Mouse (Mus musculus): ENCODE measurements at regions not wholly inside any gene's neighbourhood (a gene's known extent, or its start where the extent isn't known, plus 50 kb on each side); places are given as distances from the start of the nearest gene placed in this dataset.

DNA sequence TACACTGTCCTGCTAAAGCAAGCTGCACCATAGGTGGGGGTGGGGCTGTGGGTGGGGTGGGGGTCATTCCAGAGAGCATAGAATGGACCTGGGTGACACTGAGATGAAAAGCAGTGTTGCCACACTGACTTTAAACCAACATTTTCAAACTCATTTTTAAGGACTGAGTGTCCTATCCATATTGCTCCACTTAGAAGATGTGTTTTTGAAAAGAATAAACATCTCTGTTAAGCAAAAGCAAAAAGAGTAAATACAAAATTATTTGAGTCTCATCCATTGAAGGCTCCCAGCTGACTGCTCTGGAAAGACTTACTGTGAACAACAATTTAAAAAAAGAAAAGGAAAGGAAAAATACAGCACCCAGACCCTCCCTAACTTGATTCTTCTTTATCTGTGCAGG, 202.3 kb upstream of the Usp24 start:
- no peak for TF ChIP-seq GATA1 (IDR thresholded peaks at IDR 0.05; ENCODE audit: borderline replicate concordance, low read length)
- TF ChIP-seq FLI1 (IDR thresholded peaks at IDR 0.05; ENCODE audit: low read length) = no peak
- H3K4me1 ChIP-seq = peaks cover 6% of the 10 kb centered on the region; the same call in 1 of the 2 replicates
- no peaks in the 10 kb centered on the region for H3K36me3 ChIP-seq (replicated peaks; ENCODE audit: low read length)
- H3K27me3 ChIP-seq (replicated peaks) = no peaks in the 10 kb centered on the region
- H3K9me3 ChIP-seq = 0 out of 2 replicates have a peak, but pooled peaks cover 4% of the 10 kb centered on the region
- no peak overlapping the region for H3K4me3 ChIP-seq (replicated peaks)

- Histone ChIP-seq H3K9me3 (0 out of 2 replicates have a peak, but pooled peaks cover 4% of the 10 kb centered on the region), H3K27me3 (replicated peaks) (no peaks in the 10 kb centered on the region), H3K4me1 (peaks cover 6% of the 10 kb centered on the region; the same call in 1 of the 2 replicates), H3K36me3 (replicated peaks; ENCODE audit: low read length) (no peaks in the 10 kb centered on the region), H3K4me3 (replicated peaks) (no peak overlapping the region)
- no peak for TF ChIP-seq FLI1 (IDR thresholded peaks at IDR 0.05; ENCODE audit: low read length)
- no peak for TF ChIP-seq GATA1 (IDR thresholded peaks at IDR 0.05; ENCODE audit: borderline replicate concordance, low read length)
Measured at GRCm38 (mm10) chr4:106116611-106117010, 199.4 kb upstream of the Usp24 start.

DNA sequence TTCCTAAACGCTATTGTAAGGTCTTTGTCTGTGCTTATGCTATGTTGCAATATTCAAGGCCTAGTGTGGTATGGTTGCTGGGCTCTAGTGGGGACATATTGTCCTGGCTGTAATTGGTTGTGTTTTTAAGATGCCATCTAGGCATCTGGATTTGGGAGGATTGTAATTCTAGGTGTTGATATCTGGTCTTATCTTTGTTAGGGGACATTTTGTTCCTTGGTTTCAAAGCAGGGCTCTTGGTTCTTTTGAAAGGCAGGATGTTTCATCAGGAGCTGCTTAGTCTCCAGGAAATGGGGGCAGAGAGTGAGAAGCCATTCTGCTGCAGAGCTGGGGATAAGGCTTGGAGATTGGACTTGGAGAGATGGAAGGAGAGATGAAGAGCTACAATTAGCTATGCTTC, 194.7 kb upstream of the Usp24 start:
- TF ChIP-seq GATA1 (IDR thresholded peaks at IDR 0.05; ENCODE audit: borderline replicate concordance, low read length) (no peak), FLI1 (IDR thresholded peaks at IDR 0.05; ENCODE audit: low read length) (no peak)
- H3K4me3 ChIP-seq (replicated peaks) = no peak overlapping the region
- 0 out of 2 replicates have a peak, but pooled peaks cover 4% of the 10 kb centered on the region for H3K9me3 ChIP-seq
- peaks cover 12% of the 10 kb centered on the region; the same call in 1 of the 2 replicates for H3K4me1 ChIP-seq
- peaks cover 3% of the 10 kb centered on the region for H3K27me3 ChIP-seq (replicated peaks)
- no peaks in the 10 kb centered on the region for H3K36me3 ChIP-seq (replicated peaks; ENCODE audit: low read length)

DNA sequence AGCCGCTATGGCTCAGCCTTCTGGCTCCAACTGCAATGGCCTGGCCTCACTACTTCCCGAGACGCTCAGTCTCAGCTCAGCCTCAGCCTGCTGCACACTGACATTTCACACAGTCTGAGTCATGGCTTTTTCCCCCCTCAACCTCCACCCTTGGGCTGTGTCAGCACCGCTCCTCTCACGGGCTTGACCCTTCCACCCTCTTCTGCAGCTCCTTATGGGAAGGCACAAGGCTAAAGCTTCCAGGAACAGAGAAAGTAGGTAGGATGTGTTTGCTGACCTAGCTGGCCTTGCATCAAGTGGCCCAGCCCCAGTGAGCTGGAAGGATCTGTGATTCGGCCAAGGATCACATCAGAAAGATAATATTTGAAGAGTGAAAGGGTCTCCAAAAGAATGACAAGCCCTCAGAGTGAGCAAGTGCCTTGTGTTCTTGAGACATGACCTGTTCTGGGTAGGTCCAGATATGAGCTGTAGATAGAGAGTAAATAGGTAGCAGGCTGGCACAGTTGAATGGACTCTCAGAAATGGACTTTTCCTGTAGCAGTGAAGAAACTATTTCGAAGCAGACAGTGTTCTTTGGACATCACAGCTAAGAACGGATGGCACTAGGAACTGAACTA, 192.9 kb upstream of the Usp24 start:
- H3K4me3 ChIP-seq (replicated peaks) = no peak overlapping the region
- H3K4me1 ChIP-seq = peaks cover 10% of the 10 kb centered on the region; the same call in 1 of the 2 replicates
- no peak for TF ChIP-seq GATA1 (IDR thresholded peaks at IDR 0.05; ENCODE audit: borderline replicate concordance, low read length)
- no peak for TF ChIP-seq FLI1 (IDR thresholded peaks at IDR 0.05; ENCODE audit: low read length)
- peaks cover 3% of the 10 kb centered on the region for H3K27me3 ChIP-seq (replicated peaks)
- H3K36me3 ChIP-seq (replicated peaks; ENCODE audit: low read length) = no peaks in the 10 kb centered on the region
- H3K9me3 ChIP-seq = no peaks in the 10 kb centered on the region

- no peaks in the 10 kb centered on the region for H3K9me3 ChIP-seq
Measured at GRCm38 (mm10) chr4:106127199-106127598, 188.8 kb upstream of the Usp24 start.

GRCm38 (mm10) chr4:106127641-106128040, 188.4 kb upstream of the Usp24 start:
- Histone ChIP-seq H3K36me3 (replicated peaks; ENCODE audit: low read length) (no peaks in the 10 kb centered on the region), H3K9me3 (no peaks in the 10 kb centered on the region), H3K27me3 (replicated peaks) (peaks cover 3% of the 10 kb centered on the region), H3K4me1 (peaks cover 19% of the 10 kb centered on the region), H3K4me3 (replicated peaks) (no peak overlapping the region)
- TF ChIP-seq GATA1 (IDR thresholded peaks at IDR 0.05; ENCODE audit: borderline replicate concordance, low read length) = no peak

More at GRCm38 (mm10) chr4:106127199-106127598, 188.8 kb upstream of the Usp24 start:
- Histone ChIP-seq H3K36me3 (replicated peaks; ENCODE audit: low read length) (no peaks in the 10 kb centered on the region), H3K27me3 (replicated peaks) (peaks cover 3% of the 10 kb centered on the region), H3K4me3 (replicated peaks) (no peak overlapping the region), H3K4me1 (peaks cover 19% of the 10 kb centered on the region)
- no peak for TF ChIP-seq FLI1 (IDR thresholded peaks at IDR 0.05; ENCODE audit: low read length)
- no peak for TF ChIP-seq GATA1 (IDR thresholded peaks at IDR 0.05; ENCODE audit: borderline replicate concordance, low read length)

GRCm38 (mm10) chr4:106129327-106129726, 186.7 kb upstream of the Usp24 start:
- TF ChIP-seq FLI1 (IDR thresholded peaks at IDR 0.05; ENCODE audit: low read length) (no peak), GATA1 (IDR thresholded peaks at IDR 0.05; ENCODE audit: borderline replicate concordance, low read length) (no peak)
- Histone ChIP-seq H3K27me3 (replicated peaks) (peaks cover 3% of the 10 kb centered on the region), H3K36me3 (replicated peaks; ENCODE audit: low read length) (no peaks in the 10 kb centered on the region), H3K9me3 (no peaks in the 10 kb centered on the region), H3K4me1 (peaks cover 19% of the 10 kb centered on the region), H3K4me3 (replicated peaks) (no peak overlapping the region)

GRCm38 (mm10) chr4:106129803-106130202, 186.2 kb upstream of the Usp24 start:
- Histone ChIP-seq H3K27me3 (replicated peaks) (peaks cover 3% of the 10 kb centered on the region), H3K4me3 (replicated peaks) (no peak overlapping the region), H3K9me3 (no peaks in the 10 kb centered on the region), H3K4me1 (peaks cover 19% of the 10 kb centered on the region), H3K36me3 (replicated peaks; ENCODE audit: low read length) (no peaks in the 10 kb centered on the region)
- TF ChIP-seq GATA1 (IDR thresholded peaks at IDR 0.05; ENCODE audit: borderline replicate concordance, low read length) = no peak
- no peak for TF ChIP-seq FLI1 (IDR thresholded peaks at IDR 0.05; ENCODE audit: low read length)

DNA sequence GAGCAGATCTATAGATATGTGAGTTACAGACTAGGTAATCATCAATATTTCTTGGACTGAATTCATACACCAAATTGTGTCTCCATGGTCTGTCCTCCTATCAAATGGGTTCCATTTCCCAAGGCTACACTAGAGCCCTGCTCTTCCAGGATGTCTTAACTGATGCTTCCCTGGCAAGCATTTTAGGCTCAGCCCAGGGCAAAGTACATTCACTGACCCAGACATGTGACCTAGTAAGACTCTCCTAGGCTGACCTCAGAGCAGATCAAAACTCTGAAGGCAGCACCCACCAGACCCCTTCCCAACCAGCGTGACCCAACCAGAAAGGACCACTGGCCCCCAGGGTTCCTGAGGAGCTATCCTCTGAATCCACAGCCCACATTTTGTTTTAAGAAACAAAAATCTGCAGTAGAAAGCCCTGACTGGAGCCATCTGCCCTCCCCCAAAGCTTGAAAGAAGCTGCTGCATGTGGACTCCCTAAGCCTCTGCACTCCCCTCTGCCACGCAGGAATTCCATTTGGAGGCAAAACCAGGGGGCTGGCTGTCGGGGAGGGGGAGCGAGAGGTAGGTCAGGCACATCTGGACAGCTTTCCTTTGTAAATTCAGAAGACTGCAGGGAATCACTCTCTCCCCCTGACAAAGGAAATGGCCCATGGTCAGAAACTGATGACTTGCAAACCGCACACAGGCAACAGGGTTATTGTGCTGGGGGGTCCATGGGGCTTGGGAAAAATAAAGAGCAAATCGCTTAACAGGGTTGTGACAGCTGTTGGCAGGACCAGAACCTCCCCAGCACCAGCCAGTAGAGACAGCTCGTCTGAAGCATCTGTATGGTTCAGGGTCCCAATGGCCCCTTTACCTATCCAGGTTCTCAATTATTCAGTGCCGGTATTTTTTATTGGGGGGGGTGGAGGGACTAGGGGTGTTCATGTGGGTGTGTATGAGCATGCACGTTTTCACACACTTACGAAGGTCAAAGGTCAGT, 182.0 kb upstream of the Usp24 start:
- Histone ChIP-seq H3K9me3 (no peaks in the 10 kb centered on the region), H3K27me3 (replicated peaks) (no peaks in the 10 kb centered on the region), H3K4me3 (replicated peaks) (no peak overlapping the region), H3K36me3 (replicated peaks; ENCODE audit: low read length) (no peaks in the 10 kb centered on the region), H3K4me1 (peaks cover 4% of the 10 kb centered on the region)
- TF ChIP-seq FLI1 (IDR thresholded peaks at IDR 0.05; ENCODE audit: low read length) (no peak), GATA1 (IDR thresholded peaks at IDR 0.05; ENCODE audit: borderline replicate concordance, low read length) (no peak)

- TF ChIP-seq FLI1 (IDR thresholded peaks at IDR 0.05; ENCODE audit: low read length) (no peak), GATA1 (IDR thresholded peaks at IDR 0.05; ENCODE audit: borderline replicate concordance, low read length) (no peak)
- Histone ChIP-seq H3K9me3 (peaks cover 3% of the 10 kb centered on the region; the same call in 1 of the 2 replicates), H3K4me1 (no peaks in the 10 kb centered on the region), H3K4me3 (replicated peaks) (no peak overlapping the region), H3K27me3 (replicated peaks) (no peaks in the 10 kb centered on the region), H3K36me3 (replicated peaks; ENCODE audit: low read length) (no peaks in the 10 kb centered on the region)
Measured at GRCm38 (mm10) chr4:106142741-106143140, 173.3 kb upstream of the Usp24 start.

All from megakaryocyte, embryonic 14.5 days (primary cell).